ENCODE assay signal across 15 mouse cellular contexts in the genomic region with DNA sequence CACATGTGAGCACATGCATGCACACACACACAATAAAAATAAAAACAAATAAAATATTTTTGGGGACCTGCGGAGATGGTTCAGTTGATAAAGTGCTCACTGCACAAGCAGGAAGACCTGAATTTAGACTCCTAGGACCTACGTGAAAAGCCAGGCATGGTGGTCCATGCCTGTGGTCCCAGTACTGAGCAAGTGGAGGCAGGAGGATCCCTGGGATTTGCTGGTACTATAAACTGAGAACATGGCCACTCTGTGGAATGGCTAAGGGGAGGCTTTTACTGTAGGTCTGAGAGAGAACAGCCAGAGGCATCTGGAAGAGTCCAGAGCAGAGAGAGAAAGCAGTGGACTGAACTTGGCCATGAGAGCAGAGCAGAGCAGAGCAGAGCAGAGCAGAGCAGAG.
"Had no signal": no experiment of that assay in that cellular context is flagged by ENCODE, and none has a peak within 500 bp of the region (broad histone marks: within the 10 kb centered on the region; RNA-seq: fewer than 3 reads in every experiment).

No protein-coding gene starts in this region.

- DNase-seq: kidney, adult 8-10 months; kidney, postnatal 36 days; layer of hippocampus, adult 9-11 months; layer of hippocampus, postnatal 36 days; lung, embryonic 14.5 days; lung, postnatal 10 days; lung, postnatal 4 days; right cerebral cortex, adult 18-20 months; right cerebral cortex, postnatal 25 days; thymus, postnatal 36 days had no signal

- H3K4me3 ChIP-seq: liver, embryonic 15.5 days; midbrain, embryonic 13.5 days; myocyte; neural tube, embryonic 15.5 days had no signal

- H3K9me3 ChIP-seq: liver, embryonic 15.5 days; midbrain, embryonic 13.5 days; neural tube, embryonic 15.5 days had no signal

- H3K27ac ChIP-seq: liver, embryonic 15.5 days; midbrain, embryonic 13.5 days; neural tube, embryonic 15.5 days had no signal

- ATAC-seq: midbrain, embryonic 13.5 days had no signal

- H3K4me2 ChIP-seq: liver, embryonic 11.5 days; liver, embryonic 15.5 days; lung, embryonic 14.5 days; midbrain, embryonic 13.5 days; neural tube, embryonic 15.5 days had no signal

- H3K36me3 ChIP-seq: liver, embryonic 15.5 days had no signal

- H3K27me3 ChIP-seq: liver, embryonic 15.5 days; midbrain, embryonic 13.5 days; neural tube, embryonic 15.5 days had no signal

- H3K4me1 ChIP-seq: liver, embryonic 15.5 days had no signal

- H3K9ac ChIP-seq: liver, embryonic 15.5 days; lung, embryonic 14.5 days; midbrain, embryonic 13.5 days; neural tube, embryonic 15.5 days had no signal
